Mouse (Mus musculus) liver, embryonic 11.5 days (tissue): ENCODE measurements around the gene Suv39h1. TPM values are rescaled to one million over a fixed set of nuclear protein-coding genes. Genes with fewer than 3 reads are reported as not detected.
"Not testable (repeated sequence)": the region's sequence is repeated elsewhere in the genome, so short reads cannot be mapped to it uniquely, and the experiment has no call there.

ENCODE experiments used
- ATAC-seq: fragments of 200-750 bp; cut with Nextera tagmentation; replicated peaks from 2 replicates; pipeline ENCODE4 v1.8.0; 2017; ENCODE audit warnings: moderate number of reproducible peaks, mild to moderate bottlenecking, moderate TSS enrichment, moderate library complexity; ENCODE audit not compliant: low FRiP score
- DNase-seq: peaks from one replicate; pipeline ENCODE4 v3.0.0-alpha.2; 2017; ENCODE audit warnings: low spot score
- H3K27ac ChIP-seq: fragments of 300-500 bp; sonication (generic); 2 replicates; pipeline ENCODE4 v1.5.1; 2014; ENCODE audit warnings: mild to moderate bottlenecking, low read depth, low read length, control low read depth
- H3K27me3 ChIP-seq: fragments of 300-500 bp; sonication (generic); replicated peaks from 2 replicates; pipeline ENCODE4 v1.6.1; 2014; ENCODE audit warnings: low read length, mixed read lengths; ENCODE audit not compliant: control insufficient read depth, insufficient read depth
- H3K36me3 ChIP-seq: fragments of 300-500 bp; sonication (generic); 2 replicates; pipeline ENCODE4 v1.6.1; 2014; ENCODE audit warnings: mild to moderate bottlenecking, low read length, moderate library complexity, mixed read lengths; ENCODE audit not compliant: control insufficient read depth, insufficient read depth
- H3K4me1 ChIP-seq: fragments of 300-500 bp; sonication (generic); replicated peaks from 2 replicates; pipeline ENCODE4 v1.6.1; 2014; ENCODE audit warnings: low read length, mixed read lengths; ENCODE audit not compliant: control insufficient read depth, insufficient read depth
- H3K4me2 ChIP-seq: fragments of 300-500 bp; sonication (generic); 2 replicates; pipeline ENCODE4 v1.6.1; 2014; ENCODE audit warnings: mild to moderate bottlenecking, control low read depth, moderate library complexity
- H3K4me3 ChIP-seq: fragments of 300-500 bp; sonication (generic); 2 replicates; pipeline ENCODE4 v1.5.1; 2014; ENCODE audit warnings: low read depth, low read length, control low read depth
- H3K9ac ChIP-seq: fragments of 300-500 bp; sonication (generic); 2 replicates; pipeline ENCODE4 v1.6.1; 2014; ENCODE audit warnings: low read depth, low read length, control low read depth
- H3K9me3 ChIP-seq: fragments of 300-500 bp; sonication (generic); 2 replicates; pipeline ENCODE4 v1.6.1; 2016; ENCODE audit warnings: low read length, inconsistent platforms, mixed read lengths; ENCODE audit not compliant: control insufficient read depth
- WGBS: fragments of 180-500 bp; shearing (Covaris S2); extraction: QIAGEN DNeasy Blood & Tissue Kit; methylation state at CpG from one replicate; pipeline ENCODE4 v1.1.7; 2014; 5-methylcytosine and 5-hydroxymethylcytosine counted together
- polyA plus RNA-seq: library from polyadenylated mRNA; unstranded; fragments of >200 nt; fragmentation: Nextera tagmentation; extraction: Ambion mirVana; gene quantifications from 2 replicates; pipeline ENCODE4 v1.2.1, GENCODE M21; 2014

The Suv39h1 gene
- polyA plus RNA-seq, 1 experiment from 2014 or later, result 81.5 TPM

- Histone ChIP-seq H3K9ac (0 out of 2 replicates have a peak overlapping the region, but pooled peaks have one; percentile 53), H3K4me1 (peaks cover 3% of the 10 kb centered on the region; the same call in 1 of the 2 replicates), H3K27me3 (no peaks in the 10 kb centered on the region), H3K27ac (peak overlapping the region; percentile 86), H3K4me3 (peak overlapping the region; percentile 73), H3K9me3 (no peaks in the 10 kb centered on the region), H3K36me3 (peaks cover 2% of the 10 kb centered on the region; the same call in 1 of the 2 replicates), H3K4me2 (peak overlapping the region; percentile 69)
- WGBS, result 29% methylated on average over 3 of the region's 3 CpGs
- ATAC-seq (peak; percentile 38; the same call in 1 of the 2 replicates), DNase-seq (no peak)
Measured at GRCm38 (mm10) chrX:8075104-8075503, 544 bp upstream of the Suv39h1 start.

GRCm38 (mm10) chrX:8073881-8074429 is 605 bp downstream of the Suv39h1 start:
- Histone ChIP-seq H3K4me3 (peak overlapping the region; percentile 73), H3K27ac (peak overlapping the region; percentile 86), H3K4me1 (peaks cover 3% of the 10 kb centered on the region; the same call in 1 of the 2 replicates), H3K9ac (peak overlapping the region; percentile 84), H3K4me2 (peak overlapping the region; percentile 72), H3K36me3 (peaks cover 4% of the 10 kb centered on the region; the same call in 1 of the 2 replicates), H3K27me3 (no peaks in the 10 kb centered on the region), H3K9me3 (no peaks in the 10 kb centered on the region)
- WGBS, result 15% methylated on average over 48 of the region's 64 CpGs
- ATAC-seq, result peak; percentile 46
- peak; percentile 38 for DNase-seq

GRCm38 (mm10) chrX:8069166-8069565 is 5.4 kb downstream of the Suv39h1 start:
- no peak for DNase-seq
- 100% methylated on average over 1 of the region's 1 CpGs for WGBS

GRCm38 (mm10) chrX:8051044-8051781 is 23.3 kb downstream of the Suv39h1 start:
- 78% methylated on average over 7 of the region's 8 CpGs for WGBS
- not testable (repeated sequence) for ATAC-seq, H3K4me2 ChIP-seq, H3K4me3 ChIP-seq, H3K9me3 ChIP-seq, H3K4me1 ChIP-seq, H3K27me3 ChIP-seq, H3K9ac ChIP-seq, H3K27ac ChIP-seq, DNase-seq, H3K36me3 ChIP-seq

More at GRCm38 (mm10) chrX:8069166-8069565, 5.4 kb downstream of the Suv39h1 start:
- no peaks in the 10 kb centered on the region for H3K9me3 ChIP-seq
- H3K27me3 ChIP-seq, result no peaks in the 10 kb centered on the region
- H3K9ac ChIP-seq, result no peak overlapping the region
- H3K4me3 ChIP-seq, result no peak overlapping the region
- no peak overlapping the region for H3K4me2 ChIP-seq
- H3K27ac ChIP-seq, result no peak overlapping the region
- peaks cover 3% of the 10 kb centered on the region; the same call in 1 of the 2 replicates for H3K4me1 ChIP-seq
- ATAC-seq, result no peak
- peaks cover 4% of the 10 kb centered on the region; the same call in 1 of the 2 replicates for H3K36me3 ChIP-seq

- Histone ChIP-seq H3K4me2 (no peak overlapping the region), H3K27me3 (no peaks in the 10 kb centered on the region), H3K4me3 (no peak overlapping the region), H3K4me1 (no peaks in the 10 kb centered on the region), H3K27ac (no peak overlapping the region), H3K36me3 (no peaks in the 10 kb centered on the region), H3K9me3 (no peaks in the 10 kb centered on the region), H3K9ac (no peak overlapping the region)
- 46% methylated on average over 1 of the region's 1 CpGs for WGBS
- no peak for ATAC-seq
- DNase-seq, result no peak
Measured at GRCm38 (mm10) chrX:8033009-8033408, 41.6 kb downstream of the Suv39h1 start.

GRCm38 (mm10) chrX:8026811-8027210 is 47.7 kb downstream of the Suv39h1 start:
- Histone ChIP-seq H3K27ac (no peak overlapping the region), H3K4me1 (no peaks in the 10 kb centered on the region), H3K4me3 (no peak overlapping the region), H3K27me3 (no peaks in the 10 kb centered on the region), H3K9me3 (no peaks in the 10 kb centered on the region), H3K36me3 (no peaks in the 10 kb centered on the region), H3K9ac (no peak overlapping the region), H3K4me2 (no peak overlapping the region)
- DNase-seq (no peak), ATAC-seq (no peak)
- 54% methylated on average over 4 of the region's 4 CpGs for WGBS

GRCm38 (mm10) chrX:8024795-8025194 is 49.8 kb downstream of the Suv39h1 start:
- H3K9ac ChIP-seq, result no peak overlapping the region
- H3K4me1 ChIP-seq, result no peaks in the 10 kb centered on the region
- H3K9me3 ChIP-seq, result no peaks in the 10 kb centered on the region
- no peak overlapping the region for H3K4me3 ChIP-seq
- no peaks in the 10 kb centered on the region for H3K27me3 ChIP-seq
- DNase-seq, result no peak
- no peaks in the 10 kb centered on the region for H3K36me3 ChIP-seq
- ATAC-seq, result no peak
- no peak overlapping the region for H3K4me2 ChIP-seq
- H3K27ac ChIP-seq, result no peak overlapping the region
- WGBS, result 60% methylated on average over 2 of the region's 2 CpGs

GRCm38 (mm10) chrX:8020111-8020778 is 54.3 kb downstream of the Suv39h1 start:
- no peak overlapping the region for H3K4me3 ChIP-seq
- H3K27ac ChIP-seq, result no peak overlapping the region
- no peak overlapping the region for H3K4me2 ChIP-seq
- DNase-seq, result no peak
- ATAC-seq, result no peak
- WGBS, result 94% methylated on average over 2 of the region's 2 CpGs
- H3K36me3 ChIP-seq, result no peaks in the 10 kb centered on the region
- H3K9me3 ChIP-seq, result no peaks in the 10 kb centered on the region
- no peak overlapping the region for H3K9ac ChIP-seq
- no peaks in the 10 kb centered on the region for H3K27me3 ChIP-seq
- no peaks in the 10 kb centered on the region for H3K4me1 ChIP-seq
